Mouse (Mus musculus) neural tube, embryonic 13.5 days (tissue): ENCODE measurements around the gene Hhex. TPM values are rescaled to one million over a fixed set of nuclear protein-coding genes. Genes with fewer than 3 reads are reported as not detected.
A peak's percentile ranks its signal among the peaks of the same experiment; 100 is the strongest.

Experiments
- ATAC-seq: fragments of 200-750 bp; cut with Nextera tagmentation; 2 replicates; pipeline ENCODE4 v1.8.0; 2017; ENCODE audit warnings: low read depth, mild to moderate bottlenecking, moderate TSS enrichment, moderate library complexity
- H3K27ac ChIP-seq: fragments of 300-500 bp; sonication (generic); replicated peaks from 2 replicates; pipeline ENCODE4 v1.5.1; 2015; ENCODE audit warnings: moderate library complexity, mild to moderate bottlenecking, inconsistent platforms
- H3K27me3 ChIP-seq: fragments of 300-500 bp; sonication (generic); 2 replicates; pipeline ENCODE4 v1.6.1; 2015; ENCODE audit warnings: mild to moderate bottlenecking, inconsistent platforms
- H3K36me3 ChIP-seq: fragments of 300-500 bp; sonication (generic); 2 replicates; pipeline ENCODE4 v1.6.1; 2015; ENCODE audit warnings: mild to moderate bottlenecking, inconsistent platforms
- H3K4me1 ChIP-seq: fragments of 300-500 bp; sonication (generic); replicated peaks from 2 replicates; pipeline ENCODE4 v1.6.1; 2015; ENCODE audit warnings: inconsistent platforms
- H3K4me2 ChIP-seq: fragments of 300-500 bp; sonication (generic); 2 replicates; pipeline ENCODE4 v1.6.1; 2015; ENCODE audit warnings: inconsistent platforms, mild to moderate bottlenecking, moderate library complexity
- H3K4me3 ChIP-seq: fragments of 300-500 bp; sonication (generic); 2 replicates; pipeline ENCODE4 v1.5.1; 2015; ENCODE audit warnings: mild to moderate bottlenecking, inconsistent platforms
- H3K9ac ChIP-seq: fragments of 300-500 bp; sonication (generic); 2 replicates; pipeline ENCODE4 v1.6.1; 2015; ENCODE audit warnings: moderate library complexity, mild to moderate bottlenecking, inconsistent platforms
- H3K9me3 ChIP-seq: fragments of 300-500 bp; sonication (generic); 2 replicates; pipeline ENCODE4 v1.6.1; 2016; ENCODE audit warnings: inconsistent platforms
- WGBS: fragments of 180-500 bp; shearing (Covaris S2); methylation state at CpG from one replicate; pipeline ENCODE4 v1.1.7; 2015; 5-methylcytosine and 5-hydroxymethylcytosine counted together
- polyA plus RNA-seq: library from polyadenylated mRNA; unstranded; fragments of >200 nt; fragmentation: Nextera tagmentation; extraction: Ambion mirVana; gene quantifications from 2 replicates; pipeline ENCODE4 v1.2.1, GENCODE M21; 2015

The Hhex gene
- polyA plus RNA-seq: 6.6 and 8.3 TPM in 2 replicates

GRCm38 (mm10) chr19:37434263-37434951, at the start of gene Hhex:
Gene Hhex, plus strand, starts transcription at chr19:37434810.
- peaks cover 15% of the 10 kb centered on the region for H3K4me1 ChIP-seq
- H3K27me3 ChIP-seq: peaks cover 97% of the 10 kb centered on the region
- peak within 1 kb of the TSS; percentile 52 for H3K9ac ChIP-seq
- no peaks in the 10 kb centered on the region for H3K36me3 ChIP-seq
- H3K27ac ChIP-seq: peak within 1 kb of the TSS; percentile 63
- no peaks in the 10 kb centered on the region for H3K9me3 ChIP-seq
- H3K4me3 ChIP-seq: peak within 1 kb of the TSS; percentile 41
- peak; percentile 66 for ATAC-seq
- WGBS: under 1% methylated on average over 60 of the region's 79 CpGs
- peak within 1 kb of the TSS; percentile 58 for H3K4me2 ChIP-seq

GRCm38 (mm10) chr19:37386126-37386525, 48.5 kb upstream of the Hhex start:
- no peak for ATAC-seq
- WGBS: 81% methylated on average over 3 of the region's 3 CpGs
- Histone ChIP-seq H3K27ac (no peak overlapping the region), H3K9ac (no peak overlapping the region), H3K4me2 (no peak overlapping the region), H3K4me1 (no peaks in the 10 kb centered on the region), H3K4me3 (no peak overlapping the region), H3K36me3 (0 out of 2 replicates have a peak, but pooled peaks cover 3% of the 10 kb centered on the region), H3K9me3 (no peaks in the 10 kb centered on the region), H3K27me3 (no peaks in the 10 kb centered on the region)

DNA sequence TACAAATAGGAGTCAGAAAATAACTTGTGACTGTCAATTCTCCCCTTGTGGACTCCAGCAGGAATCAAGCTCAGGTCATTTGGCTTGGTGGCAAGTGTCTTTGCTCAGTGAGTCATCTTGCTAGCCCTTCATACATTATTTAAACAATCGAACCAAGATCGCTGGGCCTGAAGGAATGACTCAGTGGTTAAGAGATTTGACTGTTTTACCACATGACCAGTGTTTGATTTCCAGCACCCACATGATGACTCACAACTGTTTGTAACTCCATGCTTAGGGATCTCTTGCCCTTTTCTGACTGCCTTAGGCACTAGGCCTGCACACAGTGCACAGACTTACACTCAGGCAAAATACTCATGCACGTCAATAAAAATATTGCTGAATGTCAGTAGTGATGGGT, 42.7 kb upstream of the Hhex start:
- H3K4me3 ChIP-seq: no peak overlapping the region
- no peak overlapping the region for H3K4me2 ChIP-seq
- ATAC-seq: no peak
- no peaks in the 10 kb centered on the region for H3K27me3 ChIP-seq
- H3K36me3 ChIP-seq: peaks cover 24% of the 10 kb centered on the region
- H3K4me1 ChIP-seq: no peaks in the 10 kb centered on the region
- WGBS: 98% methylated on average over 3 of the region's 3 CpGs
- no peak overlapping the region for H3K27ac ChIP-seq
- no peaks in the 10 kb centered on the region for H3K9me3 ChIP-seq
- H3K9ac ChIP-seq: no peak overlapping the region

GRCm38 (mm10) chr19:37396279-37396678, 38.3 kb upstream of the Hhex start:
- no peaks in the 10 kb centered on the region for H3K27me3 ChIP-seq
- peaks cover 20% of the 10 kb centered on the region for H3K36me3 ChIP-seq
- H3K4me3 ChIP-seq: no peak overlapping the region
- 93% methylated on average over 3 of the region's 3 CpGs for WGBS
- H3K9ac ChIP-seq: no peak overlapping the region
- no peaks in the 10 kb centered on the region for H3K4me1 ChIP-seq
- H3K27ac ChIP-seq: no peak overlapping the region
- no peak for ATAC-seq
- H3K9me3 ChIP-seq: no peaks in the 10 kb centered on the region
- H3K4me2 ChIP-seq: no peak overlapping the region

DNA sequence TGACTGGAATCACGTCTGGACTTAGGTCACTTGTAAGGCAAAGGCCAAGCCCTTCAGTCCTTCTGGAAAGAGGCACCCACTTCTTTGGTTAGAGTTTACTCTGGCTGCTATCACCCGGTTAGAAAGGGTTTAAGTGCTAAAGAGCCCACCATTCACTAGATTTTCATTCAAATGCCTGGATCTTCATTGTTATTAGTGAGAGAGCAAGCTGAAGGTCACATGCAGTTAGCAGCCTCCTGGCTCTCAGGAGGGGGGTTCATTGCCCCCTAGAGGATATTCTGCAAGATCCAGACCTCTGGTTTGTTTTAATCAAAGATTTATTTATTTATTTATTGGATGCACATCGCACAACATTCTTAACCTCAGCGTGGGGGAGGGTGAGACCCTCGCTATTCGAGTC, 33.7 kb upstream of the Hhex start:
- no peak for ATAC-seq
- H3K27me3 ChIP-seq: no peaks in the 10 kb centered on the region
- H3K36me3 ChIP-seq: 0 out of 2 replicates have a peak, but pooled peaks cover 9% of the 10 kb centered on the region
- WGBS: 64% methylated on average over 6 of the region's 6 CpGs
- H3K9ac ChIP-seq: no peak overlapping the region
- no peak overlapping the region for H3K27ac ChIP-seq
- H3K4me2 ChIP-seq: no peak overlapping the region
- no peaks in the 10 kb centered on the region for H3K4me1 ChIP-seq
- H3K4me3 ChIP-seq: no peak overlapping the region
- H3K9me3 ChIP-seq: no peaks in the 10 kb centered on the region

GRCm38 (mm10) chr19:37418294-37418693, 16.3 kb upstream of the Hhex start:
- H3K27ac ChIP-seq: no peak overlapping the region
- 88% methylated on average over 4 of the region's 4 CpGs for WGBS
- peak; percentile 43; the same call in 1 of the 2 replicates for ATAC-seq
- no peak overlapping the region for H3K4me3 ChIP-seq
- H3K27me3 ChIP-seq: no peaks in the 10 kb centered on the region
- no peak overlapping the region for H3K9ac ChIP-seq
- peaks cover 11% of the 10 kb centered on the region; the same call in 1 of the 2 replicates for H3K36me3 ChIP-seq
- no peaks in the 10 kb centered on the region for H3K4me1 ChIP-seq
- no peaks in the 10 kb centered on the region for H3K9me3 ChIP-seq
- H3K4me2 ChIP-seq: no peak overlapping the region

DNA sequence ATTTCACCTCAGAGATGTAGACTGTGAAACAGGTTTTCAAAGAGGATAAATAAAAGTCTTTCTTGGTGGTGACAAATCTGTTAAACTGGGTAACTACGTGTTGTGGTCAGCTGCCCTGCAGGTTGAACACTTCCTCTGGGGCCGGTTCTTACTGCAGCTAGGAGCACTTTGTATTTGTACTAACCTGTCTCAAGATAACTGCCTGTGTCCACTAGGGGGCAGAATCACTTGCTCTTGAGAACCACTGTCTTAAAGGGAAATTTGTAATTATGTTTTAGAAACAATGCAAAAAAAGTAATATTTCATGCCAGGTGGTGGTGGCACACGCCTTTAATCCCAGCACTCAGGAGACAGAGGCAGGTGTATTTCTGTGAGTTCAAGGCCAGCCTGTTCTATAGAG, 15.0 kb upstream of the Hhex start:
- H3K4me1 ChIP-seq: no peaks in the 10 kb centered on the region
- H3K4me2 ChIP-seq: no peak overlapping the region
- no peak for ATAC-seq
- peaks cover 9% of the 10 kb centered on the region; the same call in 1 of the 2 replicates for H3K36me3 ChIP-seq
- H3K9ac ChIP-seq: no peak overlapping the region
- no peak overlapping the region for H3K27ac ChIP-seq
- no peaks in the 10 kb centered on the region for H3K9me3 ChIP-seq
- WGBS: 63% methylated on average over 3 of the region's 3 CpGs
- H3K4me3 ChIP-seq: no peak overlapping the region
- no peaks in the 10 kb centered on the region for H3K27me3 ChIP-seq

- no peaks in the 10 kb centered on the region for H3K4me1 ChIP-seq
- WGBS: 81% methylated on average over 5 of the region's 5 CpGs
These were observed 6.0 kb upstream of the Hhex start for GRCm38 (mm10) chr19:37428589-37428988.

DNA sequence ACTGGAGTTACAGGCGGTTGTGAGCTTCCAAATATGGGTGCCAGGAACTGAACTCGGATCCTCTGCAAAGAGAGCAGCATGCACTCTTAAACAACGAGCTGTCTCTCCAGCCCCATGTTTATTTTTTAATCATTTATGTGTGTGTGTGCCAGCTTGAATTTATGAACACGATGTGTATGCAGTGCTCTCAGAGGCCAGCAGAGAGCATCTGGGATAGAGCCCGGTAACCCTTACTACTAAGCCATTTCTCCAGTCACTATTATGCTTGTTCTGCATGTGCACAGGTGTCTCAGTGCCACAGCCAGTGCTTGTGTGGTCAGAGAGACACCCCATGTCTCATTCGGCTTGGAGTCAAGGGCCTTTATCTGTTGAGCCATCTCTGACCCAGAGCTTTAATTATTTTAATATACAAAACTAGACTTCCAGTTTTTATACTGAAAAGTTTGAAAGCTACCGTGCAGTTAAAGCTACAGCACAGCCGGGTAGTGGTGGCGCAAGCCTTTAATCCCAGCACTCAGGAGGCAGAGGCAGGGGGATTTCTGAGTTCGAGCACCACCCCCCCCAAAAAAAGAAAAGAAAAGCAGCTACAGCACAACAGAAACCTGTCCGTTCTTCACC, 3.4 kb upstream of the Hhex start:
- Histone ChIP-seq H3K27ac (no peak overlapping the region), H3K4me2 (no peak overlapping the region), H3K9ac (no peak overlapping the region), H3K27me3 (peaks cover 70% of the 10 kb centered on the region), H3K36me3 (no peaks in the 10 kb centered on the region), H3K4me1 (peaks cover 15% of the 10 kb centered on the region), H3K4me3 (no peak overlapping the region), H3K9me3 (no peaks in the 10 kb centered on the region)
- ATAC-seq: no peak
- 88% methylated on average over 11 of the region's 11 CpGs for WGBS

More at GRCm38 (mm10) chr19:37428589-37428988, 6.0 kb upstream of the Hhex start:
- Histone ChIP-seq H3K4me3 (no peak overlapping the region), H3K4me2 (no peak overlapping the region), H3K27ac (no peak overlapping the region), H3K27me3 (peaks cover 44% of the 10 kb centered on the region), H3K36me3 (no peaks in the 10 kb centered on the region), H3K9ac (no peak overlapping the region), H3K9me3 (no peaks in the 10 kb centered on the region)
- ATAC-seq: no peak

GRCm38 (mm10) chr19:37432868-37433570, 1.6 kb upstream of the Hhex start:
- Histone ChIP-seq H3K36me3 (no peaks in the 10 kb centered on the region), H3K4me1 (peaks cover 15% of the 10 kb centered on the region), H3K4me3 (no peak overlapping the region), H3K27ac (no peak overlapping the region), H3K9ac (no peak overlapping the region), H3K4me2 (no peak overlapping the region), H3K9me3 (no peaks in the 10 kb centered on the region), H3K27me3 (peaks cover 84% of the 10 kb centered on the region)
- ATAC-seq: no peak
- WGBS: 19% methylated on average over 16 of the region's 16 CpGs

GRCm38 (mm10) chr19:37433895-37434262, 731 bp upstream of the Hhex start:
- peaks cover 15% of the 10 kb centered on the region for H3K4me1 ChIP-seq
- H3K27ac ChIP-seq: no peak overlapping the region
- H3K4me2 ChIP-seq: peak overlapping the region; percentile 58
- WGBS: under 1% methylated on average over 14 of the region's 14 CpGs
- peak overlapping the region; percentile 41 for H3K4me3 ChIP-seq
- peaks cover 92% of the 10 kb centered on the region for H3K27me3 ChIP-seq
- no peaks in the 10 kb centered on the region for H3K9me3 ChIP-seq
- no peaks in the 10 kb centered on the region for H3K36me3 ChIP-seq
- no peak overlapping the region for H3K9ac ChIP-seq
- ATAC-seq: no peak
